Mouse (Mus musculus) hindbrain, embryonic 12.5 days (tissue): ENCODE measurements at regions not wholly inside any gene's neighbourhood (a gene's known extent, or its start where the extent isn't known, plus 50 kb on each side); places are given as distances from the start of the nearest gene placed in this dataset.

Source experiments
- ATAC-seq: fragments of 200-750 bp; cut with Nextera tagmentation; 2 replicates; pipeline ENCODE4 v1.8.0; 2017; ENCODE audit warnings: moderate TSS enrichment; ENCODE audit not compliant: low FRiP score
- H3K27ac ChIP-seq: fragments of 300-500 bp; sonication (generic); 2 replicates; pipeline ENCODE4 v1.5.1; 2016; ENCODE audit warnings: mild to moderate bottlenecking
- H3K27me3 ChIP-seq: fragments of 300-500 bp; sonication (generic); 2 replicates; pipeline ENCODE4 v1.6.1; 2016; ENCODE audit warnings: mild to moderate bottlenecking
- H3K36me3 ChIP-seq: fragments of 300-500 bp; sonication (generic); 2 replicates; pipeline ENCODE4 v1.6.1; 2016; ENCODE audit warnings: mild to moderate bottlenecking
- H3K4me1 ChIP-seq: fragments of 300-500 bp; sonication (generic); 2 replicates; pipeline ENCODE4 v1.6.1; 2016
- H3K4me2 ChIP-seq: fragments of 300-500 bp; sonication (generic); replicated peaks from 2 replicates; pipeline ENCODE4 v1.6.1; 2016; ENCODE audit warnings: mild to moderate bottlenecking
- H3K4me3 ChIP-seq: fragments of 300-500 bp; sonication (generic); 2 replicates; pipeline ENCODE4 v1.5.1; 2016; ENCODE audit warnings: mild to moderate bottlenecking
- H3K9ac ChIP-seq: fragments of 300-500 bp; sonication (generic); 2 replicates; pipeline ENCODE4 v1.6.1; 2016; ENCODE audit warnings: mild to moderate bottlenecking, moderate library complexity
- H3K9me3 ChIP-seq: fragments of 300-500 bp; sonication (generic); replicated peaks from 2 replicates; pipeline ENCODE4 v1.6.1; 2016; ENCODE audit warnings: mild to moderate bottlenecking
- WGBS: fragments of 180-500 bp; shearing (Covaris S2); methylation state at CpG from one replicate; pipeline ENCODE4 v1.1.7; 2016; 5-methylcytosine and 5-hydroxymethylcytosine counted together

DNA sequence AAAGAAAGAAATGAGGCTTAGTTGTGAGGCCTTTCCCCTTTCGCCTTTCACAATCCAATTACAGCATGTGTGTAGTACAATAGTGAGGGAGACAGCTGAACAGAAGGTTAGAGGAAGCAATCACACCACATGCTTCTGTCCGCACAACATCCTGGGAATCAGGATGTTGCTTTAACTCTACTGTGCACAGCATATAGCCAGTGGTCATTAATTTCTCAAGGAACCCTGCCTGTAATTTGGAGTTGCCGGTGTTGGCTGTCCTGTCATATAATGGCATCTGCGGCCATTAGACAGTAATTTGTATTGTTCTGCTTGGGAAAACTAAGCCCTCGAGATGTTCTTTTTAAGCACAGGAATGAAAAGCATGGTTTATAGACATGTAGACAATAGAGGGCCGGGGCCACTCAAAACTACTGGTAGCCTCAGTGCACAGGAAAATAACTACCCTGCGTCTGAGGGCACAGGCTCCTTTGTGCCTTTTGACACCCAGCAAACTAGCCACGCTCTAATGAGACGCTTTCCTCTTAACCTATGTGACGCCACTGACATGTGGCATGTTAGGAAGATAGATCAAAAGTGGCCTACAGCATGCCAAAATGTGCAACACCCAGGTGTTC lies 233.2 kb upstream of the Robo2 start:
- Histone ChIP-seq H3K4me2 (no peak overlapping the region), H3K36me3 (no peaks in the 10 kb centered on the region), H3K27me3 (no peaks in the 10 kb centered on the region), H3K4me3 (no peak overlapping the region), H3K9ac (no peak overlapping the region), H3K4me1 (peaks cover 3% of the 10 kb centered on the region; the same call in 1 of the 2 replicates), H3K27ac (no peak overlapping the region), H3K9me3 (no peaks in the 10 kb centered on the region)
- ATAC-seq, result no peak
- 31% methylated on average over 10 of the region's 10 CpGs for WGBS

GRCm38 (mm10) chr16:74639805-74640204 lies 228.2 kb upstream of the Robo2 start:
- no peak overlapping the region for H3K4me3 ChIP-seq
- peaks cover 2% of the 10 kb centered on the region; the same call in 1 of the 2 replicates for H3K4me1 ChIP-seq
- no peaks in the 10 kb centered on the region for H3K9me3 ChIP-seq
- no peak overlapping the region for H3K27ac ChIP-seq
- no peak overlapping the region for H3K4me2 ChIP-seq
- no peaks in the 10 kb centered on the region for H3K27me3 ChIP-seq
- no peak overlapping the region for H3K9ac ChIP-seq
- 88% methylated on average over 7 of the region's 7 CpGs for WGBS
- H3K36me3 ChIP-seq, result no peaks in the 10 kb centered on the region
- ATAC-seq, result no peak

DNA sequence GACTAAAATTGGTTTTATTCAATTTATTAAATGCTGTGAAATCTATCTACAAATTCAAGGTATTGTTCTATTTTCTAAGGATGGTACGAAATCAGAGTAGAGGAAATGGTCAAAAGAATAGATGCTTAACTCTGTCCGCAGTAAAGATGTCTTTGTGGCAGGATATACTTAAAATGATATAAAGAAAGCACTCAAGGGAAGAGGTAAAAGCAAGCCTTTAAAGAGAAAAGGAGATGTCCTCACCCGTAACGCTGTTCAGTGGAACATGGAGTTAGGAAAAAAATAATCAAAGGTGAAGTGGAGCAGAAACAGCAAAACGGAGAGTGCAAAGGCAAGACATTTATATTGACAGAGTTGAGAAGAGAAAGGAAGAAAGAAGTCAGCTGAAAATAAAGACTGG lies 226.0 kb upstream of the Robo2 start:
- Histone ChIP-seq H3K27ac (no peak overlapping the region), H3K4me2 (no peak overlapping the region), H3K4me1 (no peaks in the 10 kb centered on the region), H3K4me3 (no peak overlapping the region), H3K27me3 (no peaks in the 10 kb centered on the region), H3K36me3 (no peaks in the 10 kb centered on the region), H3K9ac (no peak overlapping the region), H3K9me3 (no peaks in the 10 kb centered on the region)
- ATAC-seq, result no peak
- 53% methylated on average over 5 of the region's 5 CpGs for WGBS

DNA sequence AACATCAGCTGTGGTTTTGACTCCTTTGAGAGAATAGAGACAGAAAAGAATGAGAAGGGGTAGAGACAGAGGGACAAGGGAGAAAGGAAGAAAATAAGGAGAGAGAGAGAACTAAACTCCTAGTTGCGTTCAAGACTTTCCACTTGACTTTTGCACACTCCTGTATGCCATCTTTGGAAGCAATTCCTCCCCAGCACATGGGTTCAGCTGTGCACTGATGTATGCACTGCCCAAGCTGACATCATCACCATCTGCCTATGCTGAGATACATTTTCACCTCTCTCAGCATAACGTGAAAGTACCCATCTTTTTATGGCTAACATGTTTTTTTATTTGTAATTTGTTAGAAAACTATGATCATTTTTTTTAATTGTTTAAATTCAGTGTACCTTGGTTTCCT lies 214.2 kb upstream of the Robo2 start:
- Histone ChIP-seq H3K27me3 (no peaks in the 10 kb centered on the region), H3K36me3 (no peaks in the 10 kb centered on the region), H3K4me3 (no peak overlapping the region), H3K9ac (no peak overlapping the region), H3K4me2 (no peak overlapping the region), H3K4me1 (no peaks in the 10 kb centered on the region), H3K27ac (no peak overlapping the region), H3K9me3 (no peaks in the 10 kb centered on the region)
- no peak for ATAC-seq
- WGBS, result 82% methylated on average over 2 of the region's 2 CpGs

GRCm38 (mm10) chr16:74612072-74612471 lies 200.4 kb upstream of the Robo2 start:
- no peak overlapping the region for H3K9ac ChIP-seq
- no peaks in the 10 kb centered on the region for H3K4me1 ChIP-seq
- H3K4me3 ChIP-seq, result no peak overlapping the region
- no peak overlapping the region for H3K27ac ChIP-seq
- ATAC-seq, result no peak
- WGBS, result 41% methylated on average over 4 of the region's 4 CpGs
- no peaks in the 10 kb centered on the region for H3K27me3 ChIP-seq
- no peaks in the 10 kb centered on the region for H3K36me3 ChIP-seq
- no peaks in the 10 kb centered on the region for H3K9me3 ChIP-seq
- H3K4me2 ChIP-seq, result no peak overlapping the region

DNA sequence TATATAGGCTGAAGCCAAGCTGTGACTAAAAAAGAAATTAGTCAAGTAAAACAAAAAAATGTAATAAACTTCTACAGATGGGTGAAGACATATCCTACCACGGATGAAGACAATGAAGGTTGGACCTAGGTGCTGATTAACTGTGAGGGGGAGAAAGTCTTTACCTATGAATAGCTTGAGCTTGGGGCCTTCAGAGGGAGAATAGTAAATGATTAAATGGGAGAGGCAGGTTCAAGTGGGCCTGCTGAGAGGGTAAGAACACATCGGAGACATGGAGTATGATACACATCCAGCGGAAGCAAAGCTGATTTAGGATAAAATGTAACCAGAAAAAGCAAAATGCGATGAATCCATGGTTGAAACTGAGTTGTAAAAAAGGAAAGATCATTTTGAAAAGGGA lies 197.9 kb upstream of the Robo2 start:
- Histone ChIP-seq H3K27me3 (no peaks in the 10 kb centered on the region), H3K4me3 (no peak overlapping the region), H3K27ac (no peak overlapping the region), H3K36me3 (no peaks in the 10 kb centered on the region), H3K9me3 (no peaks in the 10 kb centered on the region), H3K4me1 (no peaks in the 10 kb centered on the region), H3K4me2 (no peak overlapping the region), H3K9ac (no peak overlapping the region)
- ATAC-seq, result no peak
- WGBS, result 73% methylated on average over 4 of the region's 4 CpGs

DNA sequence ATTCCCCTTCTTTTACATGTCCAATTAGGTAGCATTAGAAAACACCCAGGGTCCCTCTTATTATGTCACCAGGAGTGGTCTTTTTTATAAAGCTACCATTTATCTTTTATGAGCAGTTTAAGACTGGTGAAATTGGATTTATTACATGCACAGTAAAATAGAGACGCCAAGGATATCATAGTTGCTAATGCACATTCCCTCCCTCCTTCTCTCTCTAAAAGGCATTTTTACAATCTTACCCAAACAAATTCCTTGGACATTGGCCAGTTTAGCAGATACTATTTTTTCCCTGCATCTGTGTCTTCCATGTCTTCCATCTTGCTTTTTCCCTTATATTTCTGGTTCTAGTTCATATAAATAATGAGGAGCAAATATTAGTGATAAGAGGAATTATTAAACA lies 186.7 kb upstream of the Robo2 start:
- no peak for ATAC-seq
- Histone ChIP-seq H3K27me3 (no peaks in the 10 kb centered on the region), H3K4me1 (no peaks in the 10 kb centered on the region), H3K4me2 (no peak overlapping the region), H3K9ac (no peak overlapping the region), H3K4me3 (no peak overlapping the region), H3K27ac (no peak overlapping the region), H3K9me3 (no peaks in the 10 kb centered on the region), H3K36me3 (no peaks in the 10 kb centered on the region)
- WGBS, result 88% methylated on average over 1 of the region's 1 CpGs

- Histone ChIP-seq H3K9me3 (no peaks in the 10 kb centered on the region), H3K9ac (no peak overlapping the region), H3K4me2 (no peak overlapping the region), H3K27ac (no peak overlapping the region), H3K4me3 (no peak overlapping the region), H3K36me3 (no peaks in the 10 kb centered on the region), H3K27me3 (no peaks in the 10 kb centered on the region), H3K4me1 (no peaks in the 10 kb centered on the region)
- WGBS, result 79% methylated on average over 4 of the region's 4 CpGs
- ATAC-seq, result no peak
These were observed 186.2 kb upstream of the Robo2 start for GRCm38 (mm10) chr16:74597735-74598340.

GRCm38 (mm10) chr16:74591896-74592295 lies 180.3 kb upstream of the Robo2 start:
- 77% methylated on average over 4 of the region's 4 CpGs for WGBS
- ATAC-seq, result no peak
- H3K4me3 ChIP-seq, result no peak overlapping the region
- no peak overlapping the region for H3K4me2 ChIP-seq
- no peaks in the 10 kb centered on the region for H3K4me1 ChIP-seq
- no peak overlapping the region for H3K9ac ChIP-seq
- no peaks in the 10 kb centered on the region for H3K9me3 ChIP-seq
- H3K27me3 ChIP-seq, result no peaks in the 10 kb centered on the region
- H3K27ac ChIP-seq, result no peak overlapping the region
- H3K36me3 ChIP-seq, result no peaks in the 10 kb centered on the region

- WGBS, result 80% methylated on average over 4 of the region's 4 CpGs
- Histone ChIP-seq H3K9me3 (no peaks in the 10 kb centered on the region), H3K27ac (no peak overlapping the region), H3K27me3 (no peaks in the 10 kb centered on the region), H3K36me3 (no peaks in the 10 kb centered on the region), H3K4me2 (no peak overlapping the region), H3K4me1 (no peaks in the 10 kb centered on the region), H3K9ac (no peak overlapping the region), H3K4me3 (no peak overlapping the region)
- ATAC-seq, result no peak
These were observed 171.2 kb upstream of the Robo2 start for GRCm38 (mm10) chr16:74582645-74583423.

- no peak for ATAC-seq
- no peaks in the 10 kb centered on the region for H3K36me3 ChIP-seq
- H3K27me3 ChIP-seq, result no peaks in the 10 kb centered on the region
- WGBS, result 85% methylated on average over 5 of the region's 5 CpGs
- no peaks in the 10 kb centered on the region for H3K9me3 ChIP-seq
- H3K4me3 ChIP-seq, result no peak overlapping the region
- no peaks in the 10 kb centered on the region for H3K4me1 ChIP-seq
- H3K27ac ChIP-seq, result no peak overlapping the region
- H3K4me2 ChIP-seq, result no peak overlapping the region
- no peak overlapping the region for H3K9ac ChIP-seq
These were observed 136.7 kb upstream of the Robo2 start for GRCm38 (mm10) chr16:74548374-74548773.

DNA sequence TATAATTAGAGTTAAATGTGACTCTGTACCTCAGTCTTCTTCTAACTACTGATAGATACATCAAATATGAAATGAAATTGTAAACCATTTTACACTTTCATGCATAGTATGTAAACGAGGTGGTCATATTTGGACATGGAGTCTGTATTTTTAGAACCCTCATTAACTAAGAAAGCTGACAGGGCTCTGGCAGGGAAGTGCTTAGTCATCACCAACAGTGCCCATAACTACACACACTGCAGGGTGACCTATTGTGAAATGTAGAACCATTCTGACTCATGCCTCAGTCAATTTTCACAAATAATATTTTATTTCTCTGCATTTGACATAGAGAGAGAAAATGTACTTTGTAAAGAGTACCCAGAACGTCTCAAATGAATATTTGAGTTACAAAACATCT lies 118.9 kb upstream of the Robo2 start:
- no peaks in the 10 kb centered on the region for H3K36me3 ChIP-seq
- no peak overlapping the region for H3K4me2 ChIP-seq

GRCm38 (mm10) chr16:74528245-74528644 lies 116.6 kb upstream of the Robo2 start:
- 39% methylated on average over 3 of the region's 3 CpGs for WGBS
- Histone ChIP-seq H3K4me2 (no peak overlapping the region), H3K9ac (no peak overlapping the region), H3K27me3 (no peaks in the 10 kb centered on the region), H3K27ac (no peak overlapping the region), H3K9me3 (no peaks in the 10 kb centered on the region), H3K4me3 (no peak overlapping the region), H3K36me3 (no peaks in the 10 kb centered on the region), H3K4me1 (no peaks in the 10 kb centered on the region)
- ATAC-seq, result no peak

More for the DNA sequence above, 118.9 kb upstream of the Robo2 start:
- Histone ChIP-seq H3K4me1 (no peaks in the 10 kb centered on the region), H3K27ac (no peak overlapping the region), H3K4me3 (no peak overlapping the region), H3K9me3 (no peaks in the 10 kb centered on the region), H3K27me3 (no peaks in the 10 kb centered on the region), H3K9ac (no peak overlapping the region)
- ATAC-seq, result no peak
- WGBS, result 73% methylated on average over 2 of the region's 2 CpGs
